Mouse (Mus musculus) layer of hippocampus, postnatal 36 days (tissue): ENCODE data around the gene Cldn34b4. TPM values are rescaled to one million over a fixed set of nuclear protein-coding genes. Genes with fewer than 3 reads are reported as not detected.

Source experiments
- DNase-seq, 2 experiments: peaks; one replicate each; pipeline ENCODE4 v3.0.0; 2022
- total RNA-seq, 2 experiments: library from RNA; stranded (reverse); gene quantifications; 2 replicates each; pipeline ENCODE4 v1.2.3; 2021

The Cldn34b4 gene
- total RNA-seq = not detected

DNA sequence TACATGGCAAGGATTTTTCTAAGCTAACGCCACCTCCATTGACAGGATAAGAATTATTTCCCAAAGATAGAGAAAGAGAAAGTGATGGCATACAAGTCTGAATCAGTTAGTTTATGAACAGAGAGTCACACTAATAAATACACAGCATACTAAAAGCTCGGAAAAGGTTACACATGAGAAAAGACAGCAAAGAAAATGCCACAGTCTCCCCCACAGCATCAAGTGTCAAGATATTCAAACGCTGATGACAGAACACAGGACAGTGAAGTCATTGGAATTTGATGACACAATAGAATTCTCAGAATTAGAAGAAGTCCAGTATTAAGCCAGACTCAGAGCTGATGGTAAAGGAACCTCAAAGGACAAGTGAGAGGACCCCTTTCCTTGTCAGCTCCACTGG, at the start of gene Cldn34b4:
Gene Cldn34b4 (plus strand): TSS at position 301 of the 400 bp plus-strand sequence.
- DNase-seq = no peak

Other genes with a start within 250 kb of the Cldn34b4 start
- not detected for gene Cldn34b3, start 129.0 kb upstream of the Cldn34b4 start, total RNA-seq
- gene Cldn34d, start 209.6 kb downstream of the Cldn34b4 start, total RNA-seq = not detected